Mouse (Mus musculus) retina, postnatal 7 days (tissue): ENCODE data around the gene Colq.

Experiments
- DNase-seq: peaks from one replicate; pipeline ENCODE4 v3.0.0-alpha.2; 2012; ENCODE audit warnings: low read depth, low spot score

Colq gene

DNA sequence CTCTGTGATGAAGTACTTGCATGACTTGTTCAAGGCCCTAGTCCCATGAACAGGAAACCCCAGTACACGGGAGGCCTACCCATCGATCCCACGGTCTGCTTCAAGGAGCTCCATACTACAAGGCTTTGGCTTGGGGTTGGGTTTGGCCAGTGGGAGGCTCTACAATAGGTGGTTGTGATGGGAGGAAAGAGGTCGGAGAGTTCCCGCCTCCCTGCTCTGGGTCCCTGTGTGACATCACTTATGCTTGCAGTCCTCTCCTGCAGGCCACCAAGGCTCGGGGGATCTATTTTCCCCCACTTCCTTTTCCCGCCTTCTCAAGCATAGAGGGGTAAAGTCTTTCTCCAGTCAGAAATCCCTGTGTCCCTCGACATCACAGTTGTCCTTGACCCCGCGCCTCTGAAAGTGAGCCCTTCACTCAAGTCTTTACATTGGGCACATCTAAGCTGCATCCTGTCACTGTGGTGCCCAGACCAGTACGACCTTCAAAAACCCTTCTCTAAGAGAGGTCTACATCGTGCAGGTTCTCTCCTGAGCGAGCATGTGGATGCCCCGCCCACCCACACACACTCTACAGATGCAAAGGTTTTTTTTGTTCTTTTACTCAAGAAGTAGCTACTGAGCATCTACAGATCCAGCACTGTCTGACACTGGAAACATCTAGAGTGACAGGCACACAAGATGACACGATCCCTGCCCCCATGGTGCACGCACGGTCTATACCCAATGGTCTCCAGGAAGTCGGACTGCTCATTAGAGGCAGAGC, 16.1 kb downstream of the Colq start:
- no peak for DNase-seq

DNA sequence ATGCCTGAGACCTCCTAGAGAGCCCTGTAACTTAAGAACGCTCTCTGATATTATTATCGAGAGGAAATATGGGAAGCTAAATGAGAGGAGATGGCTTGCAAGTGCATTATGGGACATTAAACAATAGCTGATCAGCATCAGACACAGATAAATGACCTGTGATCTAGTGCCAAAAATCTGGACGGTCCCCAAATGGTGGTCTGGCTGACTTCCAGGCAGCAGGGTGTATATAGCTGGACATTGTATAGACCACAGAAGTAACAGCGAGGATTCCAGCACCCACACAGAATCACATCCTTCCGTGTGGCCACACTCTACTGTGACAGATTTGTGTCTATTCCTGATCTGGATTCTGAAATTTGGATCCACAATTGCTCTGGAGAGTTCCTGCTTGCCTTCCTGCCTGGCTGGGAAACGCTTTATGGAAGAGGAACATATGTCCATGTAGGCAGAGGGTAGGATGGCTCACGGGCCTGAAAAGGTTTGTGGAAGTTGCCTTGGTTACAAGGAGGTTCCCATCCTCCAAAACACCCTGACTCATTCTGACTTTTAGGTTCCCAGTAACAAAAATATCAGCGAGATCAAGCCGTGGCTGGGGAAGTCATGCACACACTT, 18.5 kb downstream of the Colq start:
- no peak for DNase-seq

DNA sequence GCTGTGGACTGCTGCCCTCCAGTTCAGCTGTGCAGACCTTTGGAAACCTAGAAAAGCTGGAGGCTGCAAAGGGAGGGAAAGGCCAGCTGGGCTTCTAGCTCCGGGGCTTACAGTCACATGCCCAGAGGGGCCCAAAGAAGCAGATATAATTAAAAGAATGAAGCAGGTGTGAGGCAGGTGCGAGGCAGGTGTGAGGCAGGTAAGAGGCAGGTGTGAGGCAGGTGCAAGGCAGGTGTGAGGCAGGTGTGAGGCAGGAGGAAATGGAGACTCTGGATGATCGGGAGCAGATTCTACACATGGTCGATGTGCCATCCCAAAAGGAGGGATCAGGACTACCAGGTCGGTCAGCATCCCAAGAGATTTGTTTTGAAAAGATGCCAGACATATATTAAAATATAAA, 19.7 kb downstream of the Colq start:
- no peak for DNase-seq

DNA sequence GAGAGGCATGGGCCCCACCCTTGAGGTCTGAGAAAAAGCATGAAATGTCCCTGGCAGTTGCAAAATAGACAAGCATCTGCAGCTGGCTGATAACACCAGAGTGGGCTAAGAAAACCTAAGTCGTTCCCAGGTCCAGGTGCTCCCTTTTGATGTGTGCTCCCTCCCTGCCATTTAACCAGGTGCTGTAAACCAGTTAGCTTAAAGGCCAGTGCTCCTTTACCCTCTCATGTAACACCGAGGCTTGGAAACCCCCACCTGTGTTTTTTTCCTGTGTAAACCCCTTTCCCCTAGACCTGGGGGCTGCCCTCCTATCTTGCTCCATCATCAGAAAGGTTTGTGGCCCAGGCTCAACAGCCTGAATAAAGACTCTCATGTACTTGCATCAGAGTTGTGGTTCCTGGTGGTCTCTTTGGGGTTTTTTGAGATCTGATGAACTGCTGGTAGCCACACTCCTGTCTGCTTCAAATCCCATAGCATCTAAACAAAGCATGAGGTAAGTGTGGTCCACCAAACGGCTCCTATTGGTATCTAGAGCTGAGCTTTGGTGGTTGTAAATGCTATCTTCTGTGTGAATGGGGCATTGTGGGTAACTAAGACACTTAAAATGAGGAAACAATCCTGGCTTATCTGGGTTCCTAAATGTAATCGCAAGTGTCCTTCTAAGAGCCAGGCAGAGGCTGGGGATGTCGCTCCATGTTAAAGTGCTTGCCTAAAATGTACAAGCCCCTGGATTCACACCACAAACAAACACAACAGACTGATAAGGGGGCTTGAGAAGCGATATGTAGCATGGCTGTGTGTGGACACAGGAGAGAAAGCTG, 20.8 kb downstream of the Colq start:
- no peak for DNase-seq

DNA sequence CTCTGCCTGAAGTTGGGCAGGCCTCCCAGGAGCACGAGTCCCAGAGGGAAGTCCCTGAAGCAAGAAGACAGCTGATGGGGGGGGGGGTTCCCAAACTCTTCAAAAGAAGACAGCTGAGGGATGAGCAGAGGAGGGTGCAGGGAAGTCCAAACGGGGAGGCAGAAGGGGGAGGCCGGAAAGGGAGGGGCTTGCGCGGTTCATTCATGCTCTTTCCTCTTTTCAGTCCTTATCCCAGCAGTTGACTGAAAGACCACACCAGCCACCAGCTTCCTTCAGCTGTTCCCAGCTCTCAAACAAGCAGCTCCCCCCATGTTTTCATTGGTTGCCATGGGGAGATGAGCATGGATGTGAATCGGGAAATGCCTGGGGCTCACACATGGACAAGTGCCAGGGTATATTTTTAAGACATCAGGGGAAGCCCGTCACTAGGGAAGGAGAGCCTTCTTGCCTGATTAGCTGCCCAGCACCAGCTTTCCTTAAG, 22.0 kb downstream of the Colq start:
- no peak for DNase-seq

DNA sequence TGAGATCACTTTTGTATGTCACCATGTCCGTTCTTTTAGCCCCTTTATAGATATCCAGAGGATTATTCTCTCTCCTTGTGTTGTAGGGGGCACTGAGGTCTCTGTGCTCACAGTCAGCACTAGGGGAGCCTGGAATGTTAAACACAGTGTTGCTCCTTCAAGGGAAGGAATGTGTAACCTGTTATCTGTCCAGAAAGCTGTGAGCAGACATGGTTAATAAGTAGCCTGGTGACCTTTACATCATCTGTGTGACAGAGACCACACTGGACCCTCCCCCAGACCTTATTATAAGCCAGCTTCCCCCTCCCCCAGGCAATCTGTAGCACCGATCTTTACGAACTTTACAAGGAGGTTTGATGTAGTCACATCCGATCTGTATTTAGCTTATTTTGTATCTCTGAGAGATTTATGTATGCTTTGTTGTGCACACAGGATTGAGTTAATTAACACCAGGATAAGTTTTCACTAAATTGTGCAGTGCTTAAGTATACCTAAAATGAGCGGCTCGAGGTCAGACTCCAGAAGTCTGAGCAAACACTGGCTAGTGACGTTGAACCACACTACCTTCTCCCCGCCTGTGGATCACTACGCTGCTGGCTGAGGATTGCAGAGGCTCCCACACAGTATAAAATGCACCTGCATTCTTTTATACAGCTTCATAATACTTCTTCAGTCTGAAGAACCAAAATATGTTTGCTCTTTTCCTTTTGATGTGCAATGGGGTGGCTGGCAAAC, 25.5 kb downstream of the Colq start:
- no peak for DNase-seq

DNA sequence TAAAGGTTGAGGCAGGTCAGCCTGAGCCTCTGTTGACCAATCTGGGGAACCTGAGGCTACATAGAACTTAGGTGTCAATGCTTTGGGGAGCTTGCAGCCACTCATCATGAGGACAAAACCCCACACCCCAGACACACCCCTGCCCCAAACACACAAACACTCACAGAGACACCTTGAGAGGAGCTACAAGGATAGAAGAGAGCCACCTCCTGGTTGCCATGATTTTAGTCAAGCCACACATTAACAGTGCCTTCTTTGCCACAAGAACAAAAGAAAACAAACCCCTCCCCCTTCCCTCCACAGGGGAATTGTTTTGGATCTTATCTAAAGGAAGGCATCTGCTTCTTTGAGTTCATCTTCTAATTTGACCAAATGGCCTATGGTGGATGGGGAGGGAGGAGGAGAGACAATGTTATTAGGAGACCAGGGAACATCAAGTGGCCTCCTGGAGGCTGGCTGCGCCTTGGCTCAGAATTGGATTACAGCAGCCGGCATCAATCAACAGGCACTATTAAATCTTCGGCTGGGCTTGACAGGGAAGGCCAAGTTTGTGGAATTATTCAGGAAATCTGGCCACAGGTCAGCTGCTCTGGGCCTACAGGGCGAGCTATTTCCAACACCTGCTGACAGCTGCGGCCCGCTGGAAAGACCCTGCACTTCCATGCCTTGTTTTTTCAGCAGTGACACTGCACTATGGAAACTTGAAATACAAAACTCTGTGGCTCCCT, 26.5 kb downstream of the Colq start:
- DNase-seq, result no peak

DNA sequence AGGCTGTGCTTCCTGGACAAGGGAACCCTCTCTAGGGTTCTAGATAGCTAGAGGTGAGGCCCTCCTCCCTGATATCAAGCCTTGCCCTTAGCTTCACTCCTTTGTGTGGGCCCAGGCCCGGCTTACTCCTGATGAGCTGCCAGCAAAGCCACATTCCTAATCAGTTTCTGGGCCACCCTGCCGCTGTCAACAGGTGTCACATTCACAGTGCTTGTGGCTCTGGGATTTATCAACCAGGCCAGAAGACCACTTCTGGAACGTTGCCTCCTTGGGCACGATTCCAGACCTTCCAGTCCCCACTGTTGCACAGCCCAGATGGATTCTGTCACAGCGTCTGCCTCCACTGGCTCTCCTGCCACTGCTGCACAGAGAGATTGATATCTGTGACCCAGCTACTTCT, 30.3 kb downstream of the Colq start:
- DNase-seq, result no peak

DNA sequence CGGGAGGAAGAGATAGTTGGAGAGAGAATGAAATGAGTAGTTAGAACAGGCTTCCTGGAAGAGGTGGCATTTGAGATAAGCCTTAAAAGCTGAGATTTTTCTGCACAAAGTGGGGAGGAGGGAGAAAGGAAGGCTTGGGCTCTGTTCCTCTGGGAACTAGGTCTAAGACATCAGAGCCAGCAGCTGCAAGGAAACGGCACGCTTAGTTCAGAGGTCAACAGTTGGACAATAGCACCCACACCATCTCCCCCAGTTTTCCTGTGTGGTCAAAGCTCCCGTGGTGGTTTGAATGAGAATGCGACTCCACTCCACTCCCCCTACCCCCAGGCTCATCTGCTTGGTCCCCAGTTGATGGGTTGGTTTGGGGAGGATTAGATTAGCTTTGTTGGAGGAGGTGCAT, 31.9 kb downstream of the Colq start:
- DNase-seq, result no peak

DNA sequence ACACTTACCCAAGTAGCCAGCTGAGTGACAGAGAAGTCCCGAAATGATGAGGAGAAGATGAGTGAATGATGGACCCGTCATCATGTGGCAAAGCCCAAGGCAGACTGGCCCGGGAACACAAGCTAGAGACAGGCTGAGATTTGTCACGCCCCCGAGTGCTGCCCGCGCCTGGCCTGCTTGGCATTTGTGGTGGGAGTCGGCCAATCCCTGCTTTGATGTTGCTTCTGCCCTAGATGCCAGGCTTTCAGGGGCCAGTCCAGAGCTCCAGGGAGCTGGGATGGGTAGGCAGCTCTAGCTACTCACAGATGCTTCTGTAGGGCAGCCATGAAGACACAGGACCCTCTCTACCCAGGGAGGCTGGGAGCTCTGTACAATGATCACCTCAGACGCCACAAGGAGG, 33.4 kb downstream of the Colq start:
- DNase-seq, result no peak

DNA sequence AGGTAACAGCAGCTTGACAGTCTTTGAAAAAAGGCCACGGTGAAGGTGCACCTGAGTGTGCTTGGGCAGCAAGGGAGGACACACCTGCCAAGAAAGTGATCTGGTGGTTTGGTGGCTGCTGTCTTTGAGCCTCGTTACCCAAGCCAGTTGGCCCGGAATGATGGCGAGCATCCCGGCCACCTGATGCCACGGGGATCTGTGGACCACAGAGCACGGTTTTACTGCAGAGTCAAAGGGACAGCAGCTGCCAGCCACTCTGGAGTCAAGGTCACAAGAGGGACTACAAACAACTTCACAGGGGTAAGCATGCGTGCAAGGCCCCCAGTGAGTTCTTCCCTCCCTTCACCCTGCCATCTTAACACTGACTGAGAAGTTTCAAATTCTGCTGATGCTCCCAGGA, 33.9 kb downstream of the Colq start:
- DNase-seq, result no peak

DNA sequence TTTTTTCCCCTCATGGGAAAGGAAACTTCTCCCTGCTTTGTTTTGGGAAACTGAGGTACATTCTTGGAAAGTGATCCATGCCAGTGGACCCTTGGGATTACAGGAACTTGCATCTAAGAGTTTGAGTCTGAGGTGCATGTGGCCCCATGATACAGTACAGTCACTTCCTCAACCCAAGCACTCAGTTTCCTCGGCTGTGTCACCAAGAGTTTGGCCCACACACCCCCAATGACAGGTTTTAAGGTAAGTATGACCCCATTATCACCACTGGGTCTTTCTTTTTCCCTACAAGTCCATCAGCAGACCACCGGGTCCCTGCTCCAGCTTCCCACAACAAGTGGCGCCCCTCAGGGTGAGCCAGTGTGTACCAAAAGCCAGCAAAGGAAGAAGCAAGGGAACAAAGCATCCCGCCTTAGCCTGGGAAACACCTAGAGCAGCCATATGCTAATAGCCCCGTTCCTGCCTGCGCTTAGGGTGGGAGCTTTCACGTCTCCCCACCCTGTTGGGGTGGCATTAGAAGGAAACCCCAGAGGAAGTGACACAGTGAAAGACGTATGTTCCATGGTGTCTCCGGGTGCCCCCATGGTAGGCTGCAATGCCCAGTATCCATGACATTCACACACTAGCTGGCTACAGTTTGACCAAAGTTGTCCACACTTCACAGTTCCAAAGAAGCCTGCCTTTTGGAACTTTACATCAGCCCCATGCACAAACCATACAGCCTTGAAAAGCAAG, 34.5 kb downstream of the Colq start:
- DNase-seq, result no peak

DNA sequence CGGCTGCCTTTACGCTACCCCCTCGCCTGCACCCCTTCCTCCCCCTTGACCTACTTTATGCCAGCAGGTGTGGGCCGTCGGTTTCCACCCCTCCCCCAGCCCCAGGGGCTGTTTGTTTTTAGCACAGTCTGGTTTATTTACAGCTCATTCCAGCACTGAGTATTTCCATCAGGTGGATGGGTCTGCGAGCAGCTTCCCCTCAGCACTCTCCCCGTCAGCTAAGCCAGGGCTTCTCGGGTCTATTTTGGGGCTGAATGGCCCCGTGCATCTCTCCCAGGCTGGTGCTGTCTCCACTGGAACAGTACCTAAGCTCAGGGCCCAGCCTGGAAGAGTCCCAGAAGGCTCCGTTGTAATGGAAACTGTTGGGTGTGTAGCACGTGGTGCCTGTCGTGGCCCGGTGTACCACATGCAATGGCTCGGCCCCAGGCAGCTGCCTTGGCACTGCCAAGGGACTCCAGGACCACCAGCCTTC, 35.1 kb downstream of the Colq start:
- DNase-seq, result no peak

DNA sequence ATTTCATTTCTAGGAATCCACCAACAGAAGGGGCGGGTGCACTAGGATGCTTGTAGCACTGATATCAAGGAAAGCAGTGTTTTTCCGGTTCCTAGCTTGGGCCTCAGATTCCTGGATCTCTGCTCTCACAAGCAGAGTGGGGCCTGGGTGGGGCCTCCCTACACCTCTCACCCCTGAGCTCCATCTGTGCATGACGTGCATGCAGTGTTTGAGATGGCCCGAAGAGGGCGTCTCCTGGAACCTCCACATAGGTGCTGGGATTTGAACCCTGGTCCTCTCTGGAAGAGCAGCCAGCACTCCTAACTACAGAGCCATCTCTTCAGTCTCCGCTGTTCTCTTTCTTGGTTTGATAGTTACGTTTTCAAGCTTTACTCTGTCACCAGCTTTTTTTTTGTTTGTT, 36.1 kb downstream of the Colq start:
- DNase-seq, result no peak

DNA sequence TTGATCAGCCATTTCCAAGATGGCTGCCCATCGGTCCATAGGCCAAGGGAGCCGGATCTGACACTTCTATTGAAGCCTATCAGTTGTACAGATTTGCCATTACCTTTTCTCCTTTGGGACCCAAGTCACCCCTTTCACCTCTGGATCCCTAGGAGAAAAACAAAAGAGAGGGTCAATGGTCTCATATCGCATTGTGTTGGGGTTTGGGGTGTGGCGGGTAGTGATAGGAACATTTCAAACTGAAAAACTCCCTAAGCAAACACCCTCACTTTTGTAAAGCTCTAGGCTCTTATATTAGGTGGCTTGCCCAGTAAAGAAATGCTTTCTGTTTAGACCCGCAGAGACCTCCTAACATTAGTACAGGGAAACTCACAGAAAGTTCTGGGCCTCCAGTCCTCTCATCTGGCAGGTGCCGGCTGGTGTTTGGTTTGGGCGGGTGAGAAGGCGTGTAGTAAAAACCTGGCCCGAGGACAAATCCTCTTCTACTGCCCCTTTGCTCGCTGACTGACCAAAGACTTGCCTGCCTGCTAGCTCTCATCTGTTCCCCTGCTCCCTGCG, 47.2 kb downstream of the Colq start:
- DNase-seq, result no peak

DNA sequence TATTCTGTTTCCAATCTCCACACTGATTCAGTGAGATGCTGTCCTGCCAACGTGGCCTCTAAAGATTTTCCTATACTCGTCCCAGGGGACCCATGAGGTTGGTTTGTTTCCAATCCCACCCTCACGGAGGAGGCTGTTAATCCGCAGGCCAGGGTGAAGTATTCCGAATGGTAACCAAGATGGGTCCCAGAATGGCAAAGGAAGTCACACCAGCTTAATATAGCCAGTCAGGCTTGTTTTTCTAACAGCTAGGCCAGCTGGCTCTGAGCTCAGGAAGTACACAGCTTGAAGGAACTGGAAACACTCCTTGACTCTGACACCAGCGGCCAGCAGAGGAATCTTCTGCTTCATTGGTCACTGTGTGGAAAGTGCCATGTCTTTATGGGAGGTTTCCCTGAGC, 53.8 kb downstream of the Colq start:
- no peak for DNase-seq

DNA sequence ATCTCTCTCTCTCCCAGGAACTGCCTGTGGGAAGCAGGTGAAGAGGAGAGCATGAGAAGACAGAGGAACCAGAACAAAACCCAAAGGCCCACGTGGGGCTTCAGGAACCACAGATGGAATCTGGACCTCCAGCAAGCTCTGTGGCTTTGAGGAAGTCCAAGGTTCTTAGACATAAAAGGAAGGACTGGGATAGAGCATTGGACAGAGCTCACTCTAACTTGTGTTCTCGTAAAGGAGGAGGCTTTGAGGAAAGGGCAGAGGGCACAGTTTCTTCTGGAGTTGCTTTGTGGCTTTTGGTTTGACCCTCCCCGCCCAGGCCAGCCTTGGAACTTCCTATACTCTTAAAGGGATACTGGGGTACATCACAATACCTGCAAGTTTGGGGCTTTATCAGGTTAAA, 58.5 kb downstream of the Colq start:
- no peak for DNase-seq

DNA sequence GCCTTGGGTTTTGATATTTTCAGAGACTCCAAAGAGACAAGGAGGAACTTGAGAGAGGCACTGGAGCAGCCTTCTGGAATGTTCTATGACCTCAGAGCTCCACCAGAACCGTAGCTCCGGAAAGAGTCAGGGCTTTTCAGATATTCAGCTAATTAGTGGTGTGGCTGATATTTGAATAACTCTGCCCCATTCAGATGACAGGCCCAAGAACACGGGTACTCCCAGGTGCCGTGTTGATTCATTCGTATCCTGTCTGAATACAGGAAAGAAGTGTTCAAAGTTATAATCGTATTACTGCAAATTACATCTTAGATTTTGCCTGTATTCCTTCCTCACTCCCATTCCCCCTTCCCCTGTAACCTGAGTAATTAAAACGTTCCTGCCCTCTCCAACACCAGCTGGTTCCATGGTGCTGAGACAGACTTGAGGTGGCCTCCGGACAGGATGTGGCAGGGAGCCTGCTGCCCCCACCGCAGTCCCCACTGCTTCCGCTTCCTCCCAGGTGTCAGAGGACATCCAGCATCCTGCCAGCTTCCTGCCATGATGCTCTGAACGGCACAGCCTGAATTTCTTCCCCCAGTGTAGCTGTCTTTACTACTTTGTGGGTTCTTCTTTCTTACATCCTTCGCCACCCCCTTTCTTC, 59.5 kb downstream of the Colq start:
- DNase-seq, result no peak

DNA sequence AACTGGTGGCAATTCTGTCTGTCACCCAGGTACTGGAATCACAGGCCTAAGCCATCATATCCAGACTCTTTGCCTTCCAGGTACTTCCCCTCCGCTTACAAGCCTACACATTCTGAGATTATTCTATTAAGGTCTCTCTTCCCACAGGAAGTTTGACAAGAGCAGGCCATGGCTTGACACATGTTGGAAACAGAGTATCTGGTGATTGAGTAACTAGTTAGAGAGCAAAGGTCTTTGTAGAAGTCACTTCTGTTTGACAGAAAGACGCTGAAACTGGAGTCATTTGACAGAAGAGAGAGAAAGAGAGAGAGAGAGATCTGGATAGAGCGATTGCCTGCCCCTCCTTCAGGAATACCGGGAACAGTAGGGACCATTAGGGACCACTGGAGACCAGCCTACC, 60.3 kb downstream of the Colq start:
- DNase-seq, result no peak
